Mouse (Mus musculus) embryo, embryonic 11.5 days (tissue): ENCODE data around the gene Gm5767.

ENCODE experiments used
- DNase-seq: peaks from one replicate; pipeline ENCODE4 v3.0.0-alpha.2; 2012; ENCODE audit warnings: low read depth, low spot score

Gm5767 gene

GRCm38 (mm10) chr16:8670041-8671035 lies 10.2 kb upstream of the Gm5767 start:
- DNase-seq = no peak

GRCm38 (mm10) chr16:8671551-8672349 lies 8.8 kb upstream of the Gm5767 start, which contains the start of gene Carhsp1:
Carhsp1 (minus strand) TSS chr16:8672155.
- peak; percentile 92 for DNase-seq

- DNase-seq = no peak
Measured at GRCm38 (mm10) chr16:8672350-8672687, 8.3 kb upstream of the Gm5767 start.

DNA sequence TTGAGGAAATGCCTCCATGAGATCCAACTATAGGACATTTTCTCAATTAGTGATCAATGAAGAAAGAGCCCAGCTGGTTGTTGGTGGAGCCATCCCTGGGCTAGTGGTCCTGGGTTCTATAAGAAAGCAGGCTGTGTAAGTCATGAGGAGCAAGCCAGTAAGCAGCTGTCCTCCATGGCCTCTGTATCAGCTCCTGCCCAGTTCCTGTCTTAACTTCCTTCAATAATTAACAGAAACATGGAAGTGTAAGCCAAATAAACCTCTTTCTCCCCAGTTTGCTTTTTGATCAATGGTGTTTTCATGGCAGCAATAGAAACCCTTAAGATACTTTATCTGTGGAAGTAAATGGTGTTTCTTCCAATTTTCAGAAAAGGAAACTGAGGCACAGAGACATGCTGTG lies 7.8 kb upstream of the Gm5767 start:
- DNase-seq = no peak

DNA sequence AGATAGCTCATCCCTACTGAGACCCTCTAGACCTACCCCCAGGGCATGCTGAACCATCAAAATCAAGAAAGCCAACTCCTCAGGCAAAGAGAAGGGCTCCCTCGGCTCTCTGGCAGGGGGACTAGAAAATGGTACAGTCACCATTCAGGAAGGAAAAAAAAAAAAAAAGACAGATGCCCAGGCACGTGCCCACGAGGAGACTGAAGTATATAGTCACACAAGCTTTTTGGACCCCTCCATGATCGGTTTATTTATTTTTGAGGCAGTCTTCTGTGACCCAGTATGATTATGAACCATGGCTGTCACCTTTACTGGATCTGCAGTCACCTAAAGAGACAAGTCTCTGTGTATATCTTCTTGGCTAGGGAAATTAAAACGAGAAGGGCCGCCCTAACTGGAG lies 7.2 kb upstream of the Gm5767 start:
- no peak for DNase-seq

DNA sequence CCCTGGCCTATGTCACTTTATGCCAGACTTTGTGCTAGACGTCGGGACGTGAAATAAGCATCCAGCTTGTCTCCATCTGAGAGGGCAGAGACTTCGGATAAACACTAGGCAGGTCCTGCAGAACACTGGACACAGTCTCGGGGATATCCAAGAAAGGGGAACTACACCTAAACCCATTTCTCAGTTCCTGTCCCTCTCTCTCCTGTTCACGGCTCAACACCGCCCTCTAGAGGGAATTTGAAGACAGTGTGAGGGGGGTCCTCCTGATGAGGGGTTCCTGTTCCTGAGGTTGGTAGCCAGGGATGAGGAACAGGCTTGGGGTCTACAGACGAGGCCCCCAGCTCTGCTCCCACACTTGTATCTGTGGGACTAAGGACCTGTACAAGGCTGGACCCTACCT lies 6.4 kb upstream of the Gm5767 start:
- peak; percentile 67 for DNase-seq

GRCm38 (mm10) chr16:8675559-8675958 lies 5.0 kb upstream of the Gm5767 start:
- DNase-seq = no peak

- no peak for DNase-seq
Measured at GRCm38 (mm10) chr16:8676228-8676627, 4.3 kb upstream of the Gm5767 start.

GRCm38 (mm10) chr16:8676800-8677199 lies 3.8 kb upstream of the Gm5767 start:
- DNase-seq = no peak

DNA sequence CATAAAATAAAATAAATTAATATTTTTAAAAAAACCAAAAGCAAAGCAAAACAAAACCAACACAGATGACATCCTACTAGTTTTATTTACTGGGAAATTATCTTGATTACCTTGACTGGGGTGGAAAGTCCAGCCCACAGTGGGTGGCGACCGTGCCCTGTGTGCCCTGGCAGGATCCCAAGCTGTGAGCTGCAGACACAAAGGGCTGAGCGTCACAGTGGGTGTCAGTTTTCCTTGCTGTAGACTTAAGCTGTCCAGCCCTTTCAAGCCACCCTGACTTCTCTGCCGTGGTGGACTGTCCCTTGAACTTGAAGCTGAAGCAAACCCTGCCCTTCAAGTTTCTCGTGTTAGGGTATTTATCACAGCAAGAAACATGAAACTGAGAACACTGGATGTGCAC lies 2.5 kb upstream of the Gm5767 start:
- DNase-seq = no peak

GRCm38 (mm10) chr16:8678676-8679075 lies 1.9 kb upstream of the Gm5767 start:
- no peak for DNase-seq

DNA sequence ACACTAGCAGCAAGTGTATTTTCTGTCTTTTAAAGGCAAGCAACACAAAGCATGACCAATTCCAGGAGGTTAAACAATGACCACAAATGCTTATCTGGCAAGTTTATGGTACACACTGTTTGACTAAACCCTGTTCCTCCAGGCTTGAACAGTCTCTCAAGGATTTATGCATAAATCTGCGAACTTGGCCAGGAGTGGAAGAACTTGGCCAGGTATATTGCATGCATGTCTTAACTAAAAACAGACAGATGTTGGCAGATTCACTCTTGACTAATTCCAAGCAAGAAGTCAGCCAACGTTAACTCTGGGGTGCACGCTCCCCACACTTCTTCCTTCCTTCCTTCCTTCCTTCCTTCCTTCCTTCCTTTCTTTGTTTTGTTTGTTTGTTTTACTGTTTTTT lies 790 bp upstream of the Gm5767 start:
- no peak for DNase-seq

DNA sequence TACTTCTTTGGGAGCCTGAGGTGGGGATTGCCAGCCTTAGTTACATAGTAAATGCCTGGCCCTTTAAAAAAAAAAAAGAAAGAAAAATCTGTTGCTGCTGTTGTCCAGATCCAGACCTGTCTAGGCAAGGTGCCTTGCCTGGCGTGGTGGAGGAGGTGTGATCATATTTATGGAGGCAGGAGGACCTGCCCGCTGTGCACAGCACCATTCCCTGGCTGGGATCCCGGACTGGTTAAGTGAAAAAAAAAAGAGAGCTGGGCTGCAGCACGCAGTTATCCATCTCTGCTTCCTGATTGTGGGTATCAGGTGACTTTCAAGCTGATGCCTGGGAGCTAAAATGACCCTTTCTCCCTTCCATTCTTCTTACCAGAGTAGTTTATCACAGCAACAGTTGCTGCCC lies 4.5 kb downstream of the Gm5767 start:
- no peak for DNase-seq

GRCm38 (mm10) chr16:8686121-8686870 lies 5.7 kb downstream of the Gm5767 start:
- DNase-seq = peak; percentile 57

- no peak for DNase-seq
Measured at GRCm38 (mm10) chr16:8686871-8687535, 6.4 kb downstream of the Gm5767 start.

GRCm38 (mm10) chr16:8687559-8688112 lies 7.1 kb downstream of the Gm5767 start:
- no peak for DNase-seq

- no peak for DNase-seq
Measured at GRCm38 (mm10) chr16:8689979-8690656, 9.5 kb downstream of the Gm5767 start.

- no peak for DNase-seq
Measured at GRCm38 (mm10) chr16:8691206-8691605, 10.6 kb downstream of the Gm5767 start.

GRCm38 (mm10) chr16:8699556-8699955 lies 19.0 kb downstream of the Gm5767 start:
- DNase-seq = no peak

- no peak for DNase-seq
Measured at GRCm38 (mm10) chr16:8700586-8700985, 20.0 kb downstream of the Gm5767 start.
